Mouse (Mus musculus) ES-CJ7 (cell line): Measurements from ENCODE around the gene 1700122O11Rik.

Source experiments
- DNase-seq: peaks from one replicate; pipeline ENCODE4 v3.0.0; 2011; ENCODE audit warnings: low read depth, low spot score

The 1700122O11Rik gene

GRCm38 (mm10) chr17:48038193-48038592 lies at the start of gene 1700122O11Rik:
TSS of gene 1700122O11Rik (minus strand) at chr17:48038293.
- no peak for DNase-seq

GRCm38 (mm10) chr17:48080626-48081025 lies 42.5 kb upstream of the 1700122O11Rik start:
- DNase-seq: peak; percentile 64

- no peak for DNase-seq
Observed at GRCm38 (mm10) chr17:48067729-48068128, 29.6 kb upstream of the 1700122O11Rik start.

- DNase-seq: no peak
Observed at GRCm38 (mm10) chr17:48067083-48067614, 29.1 kb upstream of the 1700122O11Rik start.

- DNase-seq: no peak
Observed at GRCm38 (mm10) chr17:48065081-48065501, 27.0 kb upstream of the 1700122O11Rik start.

GRCm38 (mm10) chr17:48064196-48064843 lies 26.2 kb upstream of the 1700122O11Rik start:
- no peak for DNase-seq

- no peak for DNase-seq
Observed at GRCm38 (mm10) chr17:48057382-48057781, 19.3 kb upstream of the 1700122O11Rik start.

- no peak for DNase-seq
Observed at GRCm38 (mm10) chr17:48055076-48055816, 17.2 kb upstream of the 1700122O11Rik start.

- peak; percentile 42 for DNase-seq
Observed at GRCm38 (mm10) chr17:48053646-48054045, 15.6 kb upstream of the 1700122O11Rik start.

GRCm38 (mm10) chr17:48052338-48053067 lies 14.4 kb upstream of the 1700122O11Rik start:
- no peak for DNase-seq

- DNase-seq: no peak
Observed at GRCm38 (mm10) chr17:48051638-48052337, 13.7 kb upstream of the 1700122O11Rik start.

GRCm38 (mm10) chr17:48045631-48046030 lies 7.5 kb upstream of the 1700122O11Rik start:
- DNase-seq: peak; percentile 79

- DNase-seq: peak; percentile 21
Observed at GRCm38 (mm10) chr17:48043154-48043880, 5.2 kb upstream of the 1700122O11Rik start.

GRCm38 (mm10) chr17:48041351-48042287 lies 3.5 kb upstream of the 1700122O11Rik start:
- DNase-seq: peak; percentile 73

GRCm38 (mm10) chr17:48039232-48039866 lies 1.3 kb upstream of the 1700122O11Rik start:
- DNase-seq: peak; percentile 71

- peak; percentile 34 for DNase-seq
Observed at GRCm38 (mm10) chr17:48036921-48037320, 1.2 kb downstream of the 1700122O11Rik start.

- DNase-seq: peak; percentile 78
Observed at GRCm38 (mm10) chr17:48031521-48032430, 6.3 kb downstream of the 1700122O11Rik start.

GRCm38 (mm10) chr17:48029241-48029640 lies 8.9 kb downstream of the 1700122O11Rik start:
- no peak for DNase-seq
